Mouse (Mus musculus): ENCODE measurements at regions not wholly inside any gene's neighbourhood (a gene's known extent, or its start where the extent isn't known, plus 50 kb on each side); places are given as distances from the start of the nearest gene placed in this dataset.

- WGBS: 71% methylated on average over 6 of the region's 6 CpGs
- no peaks in the 10 kb centered on the region for H3K36me3 ChIP-seq
- no peak overlapping the region for H3K9ac ChIP-seq
- H3K4me2 ChIP-seq: no peak overlapping the region
- H3K4me1 ChIP-seq (replicated peaks): peaks cover 12% of the 10 kb centered on the region; the same call in 1 of the 2 replicates
- H3K27ac ChIP-seq (ENCODE audit: poor library complexity, severe bottlenecking): no peak overlapping the region
- no peaks in the 10 kb centered on the region for H3K9me3 ChIP-seq (replicated peaks)
- ATAC-seq (ENCODE audit: insufficient number of reproducible peaks, low FRiP score): no peak
- no peaks in the 10 kb centered on the region for H3K27me3 ChIP-seq (replicated peaks)
- H3K4me3 ChIP-seq: no peak overlapping the region
Measured at GRCm38 (mm10) chr14:58323164-58323563, 252.8 kb downstream of the Fgf9 start.

- Histone ChIP-seq H3K9me3 (replicated peaks) (no peaks in the 10 kb centered on the region), H3K9ac (no peak overlapping the region), H3K4me2 (no peak overlapping the region), H3K27me3 (replicated peaks) (no peaks in the 10 kb centered on the region), H3K36me3 (no peaks in the 10 kb centered on the region), H3K4me3 (no peak overlapping the region), H3K27ac (ENCODE audit: poor library complexity, severe bottlenecking) (no peak overlapping the region), H3K4me1 (replicated peaks) (peaks cover 17% of the 10 kb centered on the region)
- no peak for ATAC-seq (ENCODE audit: insufficient number of reproducible peaks, low FRiP score)
- 62% methylated on average over 4 of the region's 4 CpGs for WGBS
Measured at GRCm38 (mm10) chr14:58322461-58322860, 252.1 kb downstream of the Fgf9 start.

- Histone ChIP-seq H3K27ac (ENCODE audit: poor library complexity, severe bottlenecking) (no peak overlapping the region), H3K4me2 (no peak overlapping the region), H3K4me1 (replicated peaks) (peaks cover 23% of the 10 kb centered on the region), H3K9me3 (replicated peaks) (no peaks in the 10 kb centered on the region), H3K36me3 (no peaks in the 10 kb centered on the region), H3K9ac (no peak overlapping the region), H3K27me3 (replicated peaks) (no peaks in the 10 kb centered on the region), H3K4me3 (no peak overlapping the region)
- WGBS: 61% methylated on average over 10 of the region's 10 CpGs
- ATAC-seq (ENCODE audit: insufficient number of reproducible peaks, low FRiP score): no peak
Measured at GRCm38 (mm10) chr14:58321875-58322274, 251.5 kb downstream of the Fgf9 start.

- ATAC-seq (ENCODE audit: insufficient number of reproducible peaks, low FRiP score): no peak
- Histone ChIP-seq H3K27ac (ENCODE audit: poor library complexity, severe bottlenecking) (no peak overlapping the region), H3K4me1 (replicated peaks) (peaks cover 26% of the 10 kb centered on the region), H3K9me3 (replicated peaks) (no peaks in the 10 kb centered on the region), H3K27me3 (replicated peaks) (no peaks in the 10 kb centered on the region), H3K36me3 (no peaks in the 10 kb centered on the region), H3K4me2 (no peak overlapping the region), H3K9ac (no peak overlapping the region), H3K4me3 (no peak overlapping the region)
- WGBS: 57% methylated on average over 5 of the region's 5 CpGs
Measured at GRCm38 (mm10) chr14:58321234-58321633, 250.9 kb downstream of the Fgf9 start.

GRCm38 (mm10) chr14:58317640-58318039, 247.3 kb downstream of the Fgf9 start:
- no peak overlapping the region for H3K9ac ChIP-seq
- H3K4me3 ChIP-seq: no peak overlapping the region
- H3K4me2 ChIP-seq: no peak overlapping the region
- H3K4me1 ChIP-seq (replicated peaks): peaks cover 26% of the 10 kb centered on the region
- no peak overlapping the region for H3K27ac ChIP-seq (ENCODE audit: poor library complexity, severe bottlenecking)
- WGBS: 69% methylated on average over 3 of the region's 3 CpGs
- no peaks in the 10 kb centered on the region for H3K36me3 ChIP-seq
- ATAC-seq (ENCODE audit: insufficient number of reproducible peaks, low FRiP score): no peak
- no peaks in the 10 kb centered on the region for H3K9me3 ChIP-seq (replicated peaks)
- no peaks in the 10 kb centered on the region for H3K27me3 ChIP-seq (replicated peaks)

GRCm38 (mm10) chr14:58317231-58317630, 246.9 kb downstream of the Fgf9 start:
- 49% methylated on average over 4 of the region's 4 CpGs for WGBS
- Histone ChIP-seq H3K9me3 (replicated peaks) (no peaks in the 10 kb centered on the region), H3K9ac (no peak overlapping the region), H3K27ac (ENCODE audit: poor library complexity, severe bottlenecking) (peak overlapping the region; percentile 18; the same call in 1 of the 2 replicates), H3K4me2 (no peak overlapping the region), H3K27me3 (replicated peaks) (no peaks in the 10 kb centered on the region), H3K36me3 (no peaks in the 10 kb centered on the region), H3K4me3 (no peak overlapping the region), H3K4me1 (replicated peaks) (peaks cover 22% of the 10 kb centered on the region)
- ATAC-seq (ENCODE audit: insufficient number of reproducible peaks, low FRiP score): no peak

- ATAC-seq (ENCODE audit: insufficient number of reproducible peaks, low FRiP score): no peak
- Histone ChIP-seq H3K4me1 (replicated peaks) (peaks cover 2% of the 10 kb centered on the region; the same call in 1 of the 2 replicates), H3K4me3 (no peak overlapping the region), H3K9me3 (replicated peaks) (0 out of 2 replicates have a peak, but pooled peaks cover 5% of the 10 kb centered on the region), H3K36me3 (no peaks in the 10 kb centered on the region), H3K27ac (ENCODE audit: poor library complexity, severe bottlenecking) (no peak overlapping the region), H3K4me2 (no peak overlapping the region), H3K27me3 (replicated peaks) (no peaks in the 10 kb centered on the region), H3K9ac (no peak overlapping the region)
- 86% methylated on average over 6 of the region's 6 CpGs for WGBS
Measured at GRCm38 (mm10) chr14:58307695-58308094, 237.3 kb downstream of the Fgf9 start.

- ATAC-seq (ENCODE audit: insufficient number of reproducible peaks, low FRiP score): no peak
- H3K36me3 ChIP-seq: no peaks in the 10 kb centered on the region
Measured at GRCm38 (mm10) chr14:58306832-58307521, 236.6 kb downstream of the Fgf9 start.

GRCm38 (mm10) chr14:58300411-58300887, 230.1 kb downstream of the Fgf9 start:
- peak; percentile 82 for ATAC-seq (ENCODE audit: insufficient number of reproducible peaks, low FRiP score)
- Histone ChIP-seq H3K9ac (no peak overlapping the region), H3K9me3 (replicated peaks) (no peaks in the 10 kb centered on the region), H3K36me3 (no peaks in the 10 kb centered on the region), H3K4me3 (no peak overlapping the region), H3K4me2 (peak overlapping the region; percentile 22; the same call in 1 of the 2 replicates), H3K27ac (ENCODE audit: poor library complexity, severe bottlenecking) (peak overlapping the region; percentile 81), H3K27me3 (replicated peaks) (no peaks in the 10 kb centered on the region), H3K4me1 (replicated peaks) (peaks cover 16% of the 10 kb centered on the region)
- WGBS: 23% methylated on average over 10 of the region's 10 CpGs

More at GRCm38 (mm10) chr14:58306832-58307521, 236.6 kb downstream of the Fgf9 start:
- Histone ChIP-seq H3K9ac (no peak overlapping the region), H3K4me1 (replicated peaks) (peaks cover 5% of the 10 kb centered on the region; the same call in 1 of the 2 replicates), H3K4me2 (no peak overlapping the region), H3K27me3 (replicated peaks) (no peaks in the 10 kb centered on the region), H3K9me3 (replicated peaks) (0 out of 2 replicates have a peak, but pooled peaks cover 5% of the 10 kb centered on the region), H3K27ac (ENCODE audit: poor library complexity, severe bottlenecking) (no peak overlapping the region), H3K4me3 (no peak overlapping the region)
- WGBS: 84% methylated on average over 11 of the region's 11 CpGs

GRCm38 (mm10) chr14:58286007-58286525, 215.7 kb downstream of the Fgf9 start:
- no peak for ATAC-seq (ENCODE audit: insufficient number of reproducible peaks, low FRiP score)
- 57% methylated on average over 13 of the region's 13 CpGs for WGBS
- Histone ChIP-seq H3K4me1 (replicated peaks) (peaks cover 23% of the 10 kb centered on the region), H3K4me2 (no peak overlapping the region), H3K9me3 (replicated peaks) (no peaks in the 10 kb centered on the region), H3K27ac (ENCODE audit: poor library complexity, severe bottlenecking) (no peak overlapping the region), H3K36me3 (no peaks in the 10 kb centered on the region), H3K27me3 (replicated peaks) (no peaks in the 10 kb centered on the region), H3K4me3 (no peak overlapping the region), H3K9ac (no peak overlapping the region)

GRCm38 (mm10) chr14:58282708-58283290, 212.5 kb downstream of the Fgf9 start:
- Histone ChIP-seq H3K27me3 (replicated peaks) (no peaks in the 10 kb centered on the region), H3K4me1 (replicated peaks) (peaks cover 23% of the 10 kb centered on the region), H3K4me2 (peak overlapping the region; percentile 3; the same call in 1 of the 2 replicates), H3K27ac (ENCODE audit: poor library complexity, severe bottlenecking) (no peak overlapping the region), H3K4me3 (no peak overlapping the region), H3K9ac (no peak overlapping the region), H3K36me3 (no peaks in the 10 kb centered on the region), H3K9me3 (replicated peaks) (no peaks in the 10 kb centered on the region; the same call in 1 of the 2 replicates)
- WGBS: 66% methylated on average over 15 of the region's 15 CpGs
- ATAC-seq (ENCODE audit: insufficient number of reproducible peaks, low FRiP score): no peak

Measured in heart, embryonic 12.5 days (tissue).